ENCODE assay signal across 14 mouse cellular contexts in genomic region chr13:99071413-99071812, GRCm38 (mm10).
A peak's percentile ranks its signal among the peaks of the same experiment; 100 is the strongest.
DNase-seq lines count a peak whose midpoint lies in the region; ATAC-seq and TF ChIP-seq lines count a peak whose summit lies in the region.
"Had no signal": no experiment of that assay in that cellular context is flagged by ENCODE, and none has a peak within 500 bp of the region (broad histone marks: within the 10 kb centered on the region; RNA-seq: fewer than 3 reads in every experiment).

No protein-coding gene starts in this region.

- H3K36me3 ChIP-seq in kidney, embryonic 16.5 days (ENCODE audit: insufficient read depth, low read length): no peaks in the 10 kb centered on the region
- H3K36me3 ChIP-seq in embryonic facial prominence, embryonic 15.5 days: no peaks in the 10 kb centered on the region
- H3K36me3 ChIP-seq in heart, postnatal 0 days (replicated peaks; ENCODE audit: control insufficient read depth, insufficient read depth, low read length): no peaks in the 10 kb centered on the region
- no peaks in the 10 kb centered on the region for H3K36me3 ChIP-seq in neural tube, embryonic 15.5 days
- H3K36me3 ChIP-seq: midbrain, embryonic 15.5 days had no signal

- no peaks in the 10 kb centered on the region for H3K27me3 ChIP-seq in kidney, embryonic 16.5 days (ENCODE audit: insufficient read depth, low read length)
- H3K27me3 ChIP-seq in embryonic facial prominence, embryonic 15.5 days: no peaks in the 10 kb centered on the region
- no peaks in the 10 kb centered on the region for H3K27me3 ChIP-seq in heart, postnatal 0 days (ENCODE audit: control insufficient read depth, insufficient read depth, low read length)
- no peaks in the 10 kb centered on the region for H3K27me3 ChIP-seq in neural tube, embryonic 15.5 days (replicated peaks)
- H3K27me3 ChIP-seq: midbrain, embryonic 15.5 days had no signal

- intact Hi-C loops in left cerebral cortex, adult 2 months (cut with DNase I): no loop called here

- no peak overlapping the region for H3K4me2 ChIP-seq in kidney, embryonic 16.5 days (replicated peaks; ENCODE audit: low read depth, low read length)
- H3K4me2 ChIP-seq in embryonic facial prominence, embryonic 15.5 days (replicated peaks): no peak overlapping the region
- H3K4me2 ChIP-seq in heart, postnatal 0 days (ENCODE audit: low read depth, low read length): no peak overlapping the region
- no peak overlapping the region for H3K4me2 ChIP-seq in neural tube, embryonic 15.5 days
- H3K4me2 ChIP-seq: midbrain, embryonic 15.5 days had no signal

- H3K9me3 ChIP-seq in kidney, embryonic 16.5 days (ENCODE audit: low read length): no peaks in the 10 kb centered on the region
- no peaks in the 10 kb centered on the region for H3K9me3 ChIP-seq in embryonic facial prominence, embryonic 15.5 days (replicated peaks)
- H3K9me3 ChIP-seq in heart, postnatal 0 days (replicated peaks; ENCODE audit: control insufficient read depth, low read length): no peaks in the 10 kb centered on the region
- H3K9me3 ChIP-seq in neural tube, embryonic 15.5 days (replicated peaks): no peaks in the 10 kb centered on the region
- H3K9me3 ChIP-seq: midbrain, embryonic 15.5 days had no signal

- no peak overlapping the region for H3K9ac ChIP-seq in kidney, embryonic 16.5 days (replicated peaks; ENCODE audit: low read length)
- no peak overlapping the region for H3K9ac ChIP-seq in embryonic facial prominence, embryonic 15.5 days
- H3K9ac ChIP-seq in heart, postnatal 0 days (replicated peaks; ENCODE audit: low read depth, low read length): no peak overlapping the region
- no peak overlapping the region for H3K9ac ChIP-seq in neural tube, embryonic 15.5 days (replicated peaks)
- H3K9ac ChIP-seq: liver, embryonic 14.5 days; midbrain, embryonic 15.5 days had no signal

- TF ChIP-seq EP300 in heart, postnatal 0 days (IDR thresholded peaks at IDR 0.05; ENCODE audit: low read depth): no peak

- no peak overlapping the region for H3K4me3 ChIP-seq in kidney, embryonic 16.5 days (ENCODE audit: low read length)
- H3K4me3 ChIP-seq in embryonic facial prominence, embryonic 15.5 days (replicated peaks): no peak overlapping the region
- H3K4me3 ChIP-seq in heart, postnatal 0 days (ENCODE audit: low read depth, low read length): no peak overlapping the region
- H3K4me3 ChIP-seq in neural tube, embryonic 15.5 days (replicated peaks): no peak overlapping the region
- H3K4me3 ChIP-seq in left cerebral cortex, adult 2 months: no peak overlapping the region
- H3K4me3 ChIP-seq: midbrain, embryonic 15.5 days had no signal

- no peak for DNase-seq in kidney, adult 9 months
- DNase-seq in heart, postnatal 0 days (ENCODE audit: low spot score): no peak
- no peak for DNase-seq in thymus, postnatal 25 days
- no peak for DNase-seq in kidney, postnatal 10 days
- no peak for DNase-seq in left cerebral cortex, adult 2 months (ENCODE audit: extremely low spot score in 1 of 2, low spot score in 2 of 2)
- DNase-seq: cerebellum, adult 8-10 months; right cerebral cortex, adult 18-20 months; thymus, postnatal 4 days had no signal

- H3K4me1 ChIP-seq in kidney, embryonic 16.5 days (ENCODE audit: insufficient read depth, low read length): peaks cover 10% of the 10 kb centered on the region; the same call in 1 of the 2 replicates
- H3K4me1 ChIP-seq in embryonic facial prominence, embryonic 15.5 days: peaks cover 39% of the 10 kb centered on the region
- no peaks in the 10 kb centered on the region for H3K4me1 ChIP-seq in heart, postnatal 0 days (ENCODE audit: control insufficient read depth, insufficient read depth)
- peaks cover 35% of the 10 kb centered on the region for H3K4me1 ChIP-seq in neural tube, embryonic 15.5 days
- H3K4me1 ChIP-seq: midbrain, embryonic 15.5 days had no signal

- no peak for TF ChIP-seq CTCF in heart, postnatal 0 days (IDR thresholded peaks at IDR 0.05; ENCODE audit: low read depth)
- TF ChIP-seq CTCF in left cerebral cortex, adult 2 months (IDR thresholded peaks at IDR 0.05): no peak

- peak overlapping the region; percentile 74; the same call in 1 of the 2 replicates for H3K27ac ChIP-seq in kidney, embryonic 16.5 days (ENCODE audit: low read length)
- H3K27ac ChIP-seq in embryonic facial prominence, embryonic 15.5 days (replicated peaks): peak overlapping the region; percentile 68
- H3K27ac ChIP-seq in heart, postnatal 0 days (ENCODE audit: low read depth): no peak overlapping the region
- H3K27ac ChIP-seq in neural tube, embryonic 15.5 days (replicated peaks): no peak overlapping the region
- H3K27ac ChIP-seq in left cerebral cortex, adult 2 months: no peak overlapping the region
- H3K27ac ChIP-seq: liver, embryonic 14.5 days; midbrain, embryonic 15.5 days had no signal

- ATAC-seq in kidney, embryonic 16.5 days (ENCODE audit: low FRiP score, low TSS enrichment): peak; percentile 93
- peak; percentile 71 for ATAC-seq in embryonic facial prominence, embryonic 15.5 days (ENCODE audit: insufficient number of reproducible peaks, low FRiP score, low TSS enrichment, low read depth)
- ATAC-seq in heart, postnatal 0 days (ENCODE audit: insufficient read depth, low read depth): peak; percentile 71
- peak; percentile 48 for ATAC-seq in neural tube, embryonic 15.5 days (ENCODE audit: low FRiP score)
- ATAC-seq: forebrain, embryonic 16.5 days; midbrain, embryonic 15.5 days had no signal

- 21% methylated on average over 6 of the region's 6 CpGs for WGBS in kidney, embryonic 16.5 days
- 27% methylated on average over 6 of the region's 6 CpGs for WGBS in embryonic facial prominence, embryonic 15.5 days
- 16% methylated on average over 6 of the region's 6 CpGs for WGBS in heart, postnatal 0 days
- WGBS in neural tube, embryonic 15.5 days: 34% methylated on average over 6 of the region's 6 CpGs

Comparison
In these comparisons a context has a peak if more than half of its experiments do, and no peak if none do; other contexts are left out.
1. H3K27ac ChIP-seq: peak in kidney, embryonic 16.5 days (single experiment) and embryonic facial prominence, embryonic 15.5 days (single experiment); none in heart, postnatal 0 days (single experiment), neural tube, embryonic 15.5 days (single experiment) and left cerebral cortex, adult 2 months (single experiment).
2. Peak in every context shown above with its lines, with median percentiles within 50 percentile points of each other: ATAC-seq.